Mouse (Mus musculus): Measurements from ENCODE around the gene Scp2. TPM values are rescaled to one million over a fixed set of nuclear protein-coding genes. Genes with fewer than 3 reads are reported as not detected.

The Scp2 gene
- total RNA-seq, 2 experiments from 2014 or later = 339 to 391 TPM

DNA sequence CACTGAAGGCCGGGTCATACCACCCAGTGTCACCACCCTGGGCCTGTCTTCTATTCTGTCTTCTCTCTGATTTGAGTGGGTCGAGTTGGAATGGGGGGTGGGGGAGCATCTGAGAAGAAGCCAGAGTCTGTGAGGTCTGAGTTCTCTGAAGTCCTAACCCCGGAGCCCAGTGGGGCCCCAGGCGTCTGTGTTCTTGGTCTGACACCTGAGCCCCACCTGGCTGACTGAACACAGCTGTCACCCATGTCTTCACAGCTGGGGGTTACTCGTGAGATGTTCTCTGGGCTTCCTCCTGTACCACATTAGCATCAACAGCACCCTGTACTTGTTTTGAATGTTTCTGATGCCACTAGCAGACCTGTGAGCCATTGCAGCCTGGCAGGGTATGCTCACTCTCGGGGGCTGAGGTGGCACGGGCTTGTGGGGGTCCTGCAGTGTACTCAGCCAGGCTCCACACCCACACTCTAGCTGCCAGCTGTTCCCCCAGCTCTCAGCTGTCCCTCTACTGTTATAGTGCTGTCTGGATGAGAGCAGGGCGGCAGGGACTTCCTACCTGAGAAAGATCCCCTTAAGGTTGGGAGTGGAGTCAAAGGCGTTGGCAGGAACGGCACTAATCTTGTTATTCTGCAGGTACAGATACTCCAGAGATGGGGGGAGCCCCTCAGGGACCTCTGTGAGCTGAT lies 126.4 kb downstream of the Scp2 start:
- DNase-seq = no peak

DNA sequence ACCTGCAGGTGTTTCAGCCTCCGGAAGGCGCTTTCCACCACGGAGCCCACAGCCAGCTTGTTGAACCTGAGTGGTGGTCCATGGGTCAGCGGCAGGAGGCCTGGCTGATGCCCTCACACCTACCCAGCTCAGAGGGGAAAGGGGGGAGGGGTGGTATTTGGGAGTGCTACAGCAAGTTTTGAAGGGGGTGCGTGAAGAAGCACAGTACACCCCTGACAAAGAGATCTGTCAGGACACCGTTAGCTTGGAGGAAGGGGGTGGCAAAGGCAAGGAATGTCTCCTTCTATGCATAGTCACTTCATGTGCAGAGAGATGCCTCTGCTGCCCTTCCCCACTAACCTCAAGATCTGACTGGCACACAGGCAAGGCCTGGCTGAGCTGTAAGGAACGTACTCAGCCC lies 127.0 kb downstream of the Scp2 start:
- no peak for DNase-seq

DNA sequence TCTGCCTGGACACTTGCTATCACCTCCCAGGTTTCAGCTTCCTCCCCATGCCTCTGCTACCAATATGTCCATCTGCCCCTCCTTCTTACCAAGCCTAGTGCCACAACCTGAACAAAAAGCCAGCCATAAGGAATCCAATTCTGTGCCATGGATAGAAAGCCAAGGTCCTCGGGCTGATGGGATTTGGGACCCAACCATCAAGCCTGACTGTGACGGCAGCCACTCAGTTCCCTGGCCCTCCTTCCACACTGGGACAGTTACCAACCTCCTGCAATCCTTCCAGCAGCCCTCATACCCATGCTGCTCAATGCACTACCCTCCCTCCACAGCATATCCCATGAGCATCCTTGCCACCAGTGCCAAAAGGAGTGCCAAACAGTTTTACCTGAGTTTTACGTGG lies 128.5 kb downstream of the Scp2 start:
- peak; percentile 68 to 69 for DNase-seq

DNA sequence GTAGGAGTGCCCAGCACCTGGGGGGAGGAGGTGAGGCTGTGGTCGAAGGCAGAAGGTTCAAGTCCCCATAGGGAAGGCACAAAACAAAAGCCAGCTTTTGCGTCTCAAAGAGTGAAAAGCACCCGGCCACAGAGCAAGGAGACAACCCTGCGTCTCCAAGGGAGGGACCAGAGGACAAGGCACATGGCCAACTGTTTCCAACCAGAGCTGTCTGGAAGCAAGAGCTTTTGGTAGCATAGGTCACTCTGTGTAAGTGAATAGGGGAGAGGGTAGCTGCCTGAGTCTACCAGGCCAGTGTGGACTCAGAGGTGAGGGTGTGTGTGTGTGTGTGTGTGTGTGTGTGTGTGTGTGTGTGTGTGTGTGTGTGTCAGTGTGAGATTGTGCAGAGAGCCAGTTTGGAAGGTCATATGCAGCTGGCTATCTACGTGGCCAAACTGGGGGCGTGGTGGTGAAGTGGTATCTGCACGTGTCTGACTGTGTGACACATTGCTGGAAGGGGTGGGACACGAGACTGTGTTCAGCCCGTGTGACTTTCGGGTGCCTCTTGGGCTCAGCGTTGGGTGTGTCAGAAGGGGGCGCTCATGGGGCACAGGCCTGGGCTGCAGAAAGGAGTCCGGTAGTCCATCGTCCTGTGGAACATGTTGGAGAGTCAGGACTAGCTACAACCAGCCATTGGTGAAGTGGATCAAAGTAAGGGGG lies 129.6 kb downstream of the Scp2 start:
- DNase-seq = peak; percentile 91

DNA sequence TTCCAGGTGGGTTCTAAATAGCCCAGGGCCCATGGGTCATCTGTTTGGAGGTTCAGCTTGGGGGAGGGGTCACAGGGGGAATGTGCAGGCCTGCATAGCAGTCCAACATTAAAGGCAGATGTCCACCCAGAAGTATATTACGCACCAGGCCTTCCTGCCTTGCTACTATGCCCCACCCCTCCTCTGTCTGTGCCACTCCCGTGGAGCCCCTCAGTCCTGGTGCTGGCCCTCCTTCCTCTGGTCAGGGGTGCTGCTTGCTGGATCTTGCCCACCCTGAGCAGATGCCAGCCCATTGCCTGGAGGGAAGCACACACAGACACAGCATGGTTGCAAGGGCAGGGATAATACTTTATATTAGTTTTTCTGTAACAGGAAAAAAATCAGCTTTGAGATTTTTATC lies 130.3 kb downstream of the Scp2 start:
- DNase-seq = no peak

DNA sequence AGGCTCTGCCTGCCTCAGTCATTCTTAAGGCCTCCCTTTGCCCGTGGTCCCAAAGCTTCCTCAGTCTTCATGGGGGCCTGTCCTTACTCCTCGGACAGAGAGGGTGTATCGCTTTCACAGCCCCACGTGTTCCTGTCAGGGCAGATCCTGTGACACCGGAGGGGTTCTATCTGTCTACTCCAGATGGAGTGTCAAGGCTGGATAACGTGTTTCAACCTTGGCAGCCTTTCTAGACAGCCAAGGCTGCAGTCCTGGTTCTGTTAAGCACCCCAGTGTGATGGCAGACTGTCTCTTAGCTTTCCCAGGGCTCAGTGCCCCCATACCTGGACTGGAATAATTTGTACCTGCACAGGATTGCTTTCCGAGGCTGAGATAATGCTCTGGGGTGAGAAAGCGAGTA lies 136.3 kb downstream of the Scp2 start:
- no peak for DNase-seq

DNA sequence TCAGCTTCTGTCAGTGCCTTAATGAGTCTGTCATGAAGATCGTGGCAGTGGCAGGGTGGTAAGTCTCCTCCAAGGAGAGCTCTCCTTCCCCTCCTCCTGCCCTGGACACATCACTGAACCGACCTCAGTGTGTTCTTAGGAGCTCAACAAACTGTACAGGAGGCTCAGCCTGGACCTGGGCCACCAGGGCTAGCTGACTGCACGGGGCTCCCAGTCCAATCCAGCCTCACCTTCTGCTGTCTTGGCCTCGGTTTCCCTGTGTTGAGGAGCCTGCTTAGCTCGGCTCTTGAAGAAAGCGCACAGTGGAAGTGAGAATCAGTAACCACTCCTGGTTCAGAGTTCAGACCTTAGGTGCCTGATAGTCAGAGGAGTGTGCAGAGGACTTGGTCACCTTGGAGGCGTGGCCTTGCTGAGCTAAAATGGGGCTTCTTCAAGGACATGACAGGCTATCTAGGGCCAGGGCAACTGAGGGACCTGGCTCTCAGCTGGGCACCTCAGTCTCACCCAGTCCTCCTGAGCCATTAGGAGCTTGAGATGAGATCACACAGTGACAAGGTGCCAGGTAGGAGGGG lies 137.2 kb downstream of the Scp2 start:
- no peak for DNase-seq

DNA sequence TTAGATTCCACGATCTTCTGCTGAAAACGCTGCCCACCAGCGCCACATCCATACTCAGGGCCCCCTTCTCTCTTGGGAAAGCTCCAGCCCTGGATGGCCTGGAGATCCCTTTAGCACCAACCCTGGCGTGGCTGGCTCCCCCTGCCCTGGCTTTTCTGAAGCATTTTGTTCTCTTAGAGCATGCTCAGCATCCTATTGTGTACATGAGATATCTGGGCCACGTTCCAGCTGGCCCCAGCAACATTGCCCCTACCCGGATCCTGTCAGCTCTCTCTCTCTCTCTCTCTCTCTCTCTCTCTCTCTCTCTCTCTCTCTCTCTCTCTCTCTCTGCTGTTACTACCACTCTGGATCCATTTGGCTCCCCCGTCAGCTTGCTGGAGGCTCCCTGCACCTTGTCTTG lies 139.5 kb downstream of the Scp2 start:
- no peak for DNase-seq

DNA sequence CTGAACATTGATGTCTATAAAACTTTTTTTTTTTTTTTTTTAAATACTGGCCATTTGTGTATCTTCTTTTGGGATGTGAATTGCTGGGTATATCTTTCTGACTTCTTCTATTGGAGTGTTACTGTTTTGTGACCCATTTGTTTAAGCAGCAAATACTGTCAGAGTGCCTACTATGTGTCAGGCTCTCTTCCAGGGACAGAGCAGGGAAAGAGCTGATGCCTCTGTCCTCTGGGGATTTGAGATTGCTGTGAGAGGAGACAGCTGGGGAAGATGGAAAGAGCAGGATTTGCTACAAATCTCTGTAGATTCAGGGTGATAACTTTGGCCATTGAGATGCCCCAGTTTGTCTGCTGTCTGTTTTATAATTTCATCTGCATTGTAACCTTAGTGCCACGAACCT lies 145.4 kb downstream of the Scp2 start:
- DNase-seq = peak; percentile 48 to 63

DNA sequence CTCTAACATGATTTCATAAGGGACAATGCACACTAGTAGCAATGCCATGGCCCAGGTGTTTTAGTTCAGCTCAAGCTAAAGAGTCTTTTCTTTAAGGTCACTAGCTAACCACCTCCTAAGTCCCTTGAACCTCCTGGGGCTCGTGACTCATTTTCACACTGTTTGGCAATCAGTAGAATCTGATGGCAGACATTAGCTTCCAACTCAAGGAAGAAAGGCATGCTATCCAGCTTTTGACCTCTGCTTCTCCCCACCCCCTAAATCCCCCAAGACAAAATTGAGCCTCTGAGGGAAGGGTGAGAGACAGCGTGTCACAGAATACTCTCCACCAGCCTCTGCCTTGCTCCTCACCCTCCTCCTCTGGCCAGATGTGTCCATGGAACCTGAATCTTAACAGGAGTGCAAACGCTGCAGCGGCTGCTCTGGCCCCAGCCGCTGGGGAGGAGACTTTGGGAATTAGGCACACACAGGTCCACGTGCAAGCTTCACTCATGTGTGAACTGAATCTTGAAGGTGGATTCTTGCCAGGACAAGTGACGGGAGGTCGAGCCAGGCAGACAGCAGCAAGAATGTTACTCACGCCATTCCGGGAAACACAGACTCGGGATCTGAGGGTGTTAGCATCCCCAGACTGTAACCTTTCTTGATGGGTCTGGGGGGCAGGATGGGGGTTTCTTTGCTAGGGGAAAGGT lies 146.0 kb downstream of the Scp2 start:
- peak; percentile 81 to 87 for DNase-seq

DNA sequence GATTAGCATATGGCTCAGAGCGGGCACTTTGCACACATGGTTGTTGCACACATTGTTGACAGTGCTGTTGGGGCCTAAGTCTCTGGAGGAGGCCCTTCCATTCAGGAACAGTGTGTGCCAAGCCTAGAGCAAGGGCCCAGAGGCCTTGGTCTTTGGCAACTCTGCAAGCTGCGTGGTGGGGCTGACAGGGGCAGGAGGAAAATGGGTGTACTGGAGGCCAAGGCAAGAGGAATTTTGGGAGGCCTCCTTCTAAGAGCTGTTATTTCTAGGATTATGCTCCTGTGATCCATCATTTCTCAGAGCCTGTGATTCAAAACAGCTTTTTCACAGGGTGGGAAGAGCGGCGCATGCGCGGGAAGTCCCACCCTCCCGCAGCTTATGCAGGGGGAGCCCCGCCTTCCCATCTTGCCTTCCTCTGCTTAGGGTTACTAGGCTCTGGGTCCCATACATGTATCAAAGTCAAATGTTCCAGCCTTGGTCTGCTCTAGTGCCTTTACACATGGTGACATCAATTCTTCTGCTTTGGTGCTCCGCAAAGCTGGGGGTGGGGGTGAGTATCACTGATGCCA lies 148.3 kb downstream of the Scp2 start:
- no peak for DNase-seq

DNA sequence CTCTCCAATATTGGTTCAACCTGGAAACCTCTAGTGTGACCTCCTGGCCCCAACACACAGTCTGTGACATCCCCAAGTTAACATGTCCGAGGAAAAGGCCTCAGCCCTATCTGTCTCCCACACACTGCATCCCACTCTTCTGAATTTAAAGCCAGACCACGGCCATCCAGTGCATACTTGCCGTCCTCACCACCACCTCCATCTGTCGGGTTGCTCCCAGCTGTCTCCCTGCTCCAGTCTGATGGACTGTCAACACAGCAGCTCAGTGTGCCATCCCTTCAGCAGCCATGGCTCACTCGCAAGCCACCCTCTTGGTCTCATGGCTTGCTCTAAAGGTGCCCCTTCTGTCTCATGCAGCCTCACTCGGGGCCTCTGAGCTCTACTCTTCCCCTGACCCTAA lies 149.1 kb downstream of the Scp2 start:
- no peak for DNase-seq

DNA sequence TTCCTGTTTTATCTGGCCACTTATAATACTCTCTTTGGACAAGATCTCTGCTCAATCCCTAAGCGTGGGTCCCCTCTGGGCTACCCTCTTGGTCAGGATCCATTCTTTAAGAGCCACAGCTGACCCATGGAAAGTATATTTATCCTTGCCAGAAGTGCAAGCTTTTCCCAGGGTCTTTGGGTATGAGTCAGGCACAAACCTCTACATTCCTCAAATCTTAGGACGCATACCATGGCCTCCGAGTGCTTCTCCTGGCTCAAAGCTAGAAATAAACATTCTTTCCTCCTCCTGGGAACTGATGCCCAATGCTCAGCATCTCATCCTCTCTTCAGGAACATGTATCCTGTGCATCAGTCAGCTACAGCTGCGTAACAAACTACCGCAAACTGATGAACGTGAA lies 149.8 kb downstream of the Scp2 start:
- no peak for DNase-seq

Small RNA genes within 50 kb of the gene (microRNA-seq; reads per million reads assigned to microRNA genes)
- gene Mir6397 = 0 reads per million in 2 experiments

Other genes with a start within 250 kb of the Scp2 start
- gene Cpt2, start 221.4 kb downstream of the Scp2 start, total RNA-seq (2021) = 100 to 1,000 TPM; 298 to 310 TPM
- under 1 TPM in 1 of 2 experiments, not detected in 1; 0.10 TPM for gene Slc1a7, start 176.7 kb downstream of the Scp2 start, total RNA-seq (2021)
- gene Podn, start 48.6 kb downstream of the Scp2 start, total RNA-seq (2021) = 10 to 100 TPM; 15.7 to 17.2 TPM
- gene Echdc2, start 20.4 kb upstream of the Scp2 start, total RNA-seq (2021) = 10 to 100 TPM; 34.7 to 35.2 TPM
- gene Zyg11a, start 73.0 kb upstream of the Scp2 start, total RNA-seq (2021) = under 1 TPM in 1 of 2 experiments, not detected in 1; 0.10 TPM
- gene Zyg11b, start 156.1 kb upstream of the Scp2 start, total RNA-seq (2021) = 10 to 100 TPM; 38.7 to 39.6 TPM
- 10 to 100 TPM; 35.6 to 39.8 TPM for gene Coa7, start 183.1 kb upstream of the Scp2 start, total RNA-seq (2021)
- gene Shisal2a, start 238.4 kb upstream of the Scp2 start, total RNA-seq (2021) = not detected

Measured in heart, adult 18-20 months (tissue).